Mouse (Mus musculus) left cerebral cortex, postnatal 4 days (tissue): ENCODE measurements around the gene Ly75. TPM values are rescaled to one million over a fixed set of nuclear protein-coding genes. Genes with fewer than 3 reads are reported as not detected.

Source experiments
- DNase-seq: peaks from one replicate; pipeline ENCODE4 v3.0.0-alpha.2; 2022
- intact Hi-C: fragments of 180-260 bp; cut with DNase I; formaldehyde crosslinking; loops from one replicate; pipeline ENCODE4 v1.15.1; 2025
- total RNA-seq, 2 experiments: library from RNA; stranded (reverse); gene quantifications; 2 replicates each; pipeline ENCODE4 v1.2.3; 2021

Ly75 gene
- total RNA-seq, 2 experiments from 2014 or later, result 5.1 to 6.7 TPM

- intact Hi-C loops, result no loop called here
- no peak for DNase-seq
Measured at GRCm38 (mm10) chr2:60256751-60257150, 126.4 kb downstream of the Ly75 start.

GRCm38 (mm10) chr2:60253506-60253905 is 129.6 kb downstream of the Ly75 start:
- intact Hi-C loops, result no loop called here
- no peak for DNase-seq

- DNase-seq, result no peak
- intact Hi-C loops, result no loop called here
Measured at GRCm38 (mm10) chr2:60252782-60253181, 130.3 kb downstream of the Ly75 start.

Other genes with a start within 250 kb of the Ly75 start
- gene Baz2b, start 173.5 kb downstream of the Ly75 start, total RNA-seq, result 10 to 100 TPM; 74.0 to 79.6 TPM
- gene March7, start 173.4 kb downstream of the Ly75 start, total RNA-seq, result 10 to 100 TPM; 85.0 to 86.8 TPM
- gene Cd302, start 98.8 kb downstream of the Ly75 start, total RNA-seq, result 1 to 10 TPM; 5.2 to 7.6 TPM
- 1 to 10 TPM in 1 of 2 experiments, under 1 TPM in 1; 0.34 to 1.0 TPM for gene Pla2r1, start 170.0 kb upstream of the Ly75 start, total RNA-seq